Mouse (Mus musculus) embryonic stem cell, embryonic (primary cell): ENCODE measurements around the gene Ust.

Experiments used
- CTCF ChIA-PET, 4 experiments: fragments of 300-600 bp in 2 of 4; fragments of 350-600 bp in 2 of 4; sonication (Branson Sonifier 250); formaldehyde crosslinking; loops; one replicate each; lab custom pipeline; 2022; ENCODE audit warnings: inconsistent platforms in 2 of 4; lab: Charles Lee
- POLR2A ChIA-PET, 4 experiments: fragments of 300-600 bp in 2 of 4; fragments of 350-600 bp in 2 of 4; sonication (Branson Sonifier 250); formaldehyde crosslinking; loops; one replicate each; lab custom pipeline; 2022; ENCODE audit warnings: antibody characterized with exemption in 4 of 4, inconsistent platforms in 1 of 4; lab: Charles Lee

Gene Ust

GRCm38 (mm10) chr10:8212611-8213226, 305.9 kb downstream of the Ust start:
- ChIA-PET CTCF (no interaction called here), POLR2A (interaction anchor here in 1 of 4 experiments (0.6 to 1.2 kb wide), 2 partner anchors 12 to 496 kb away, joined by 3 read pairs; no protein-coding TSS in a partner anchor)

GRCm38 (mm10) chr10:8211694-8212093, 306.9 kb downstream of the Ust start:
- POLR2A ChIA-PET: interaction anchor here in 1 of 4 experiments (0.7 kb wide), 1 partner anchor 10 kb away, joined by 3 read pairs; no protein-coding TSS in a partner anchor
- CTCF ChIA-PET: no interaction called here

- CTCF ChIA-PET: no interaction called here
- POLR2A ChIA-PET: no interaction called here
Observed at GRCm38 (mm10) chr10:8210366-8210765, 308.3 kb downstream of the Ust start.

GRCm38 (mm10) chr10:8207358-8207757, 311.3 kb downstream of the Ust start:
- CTCF ChIA-PET: no interaction called here
- POLR2A ChIA-PET: no interaction called here

GRCm38 (mm10) chr10:8203681-8204080, 314.9 kb downstream of the Ust start:
- POLR2A ChIA-PET: interaction anchor here in 2 of 4 experiments (0.7 kb wide), 4 partner anchors 30 to 478 kb away, joined by 3 to 7 read pairs (median 3); partner anchors contain the start of gene Katna1 (in 1 of the 2)
- CTCF ChIA-PET: interaction anchor here in 1 of 4 experiments (0.6 kb wide), 1 partner anchor 571 kb away, joined by 4 read pairs; no protein-coding TSS in a partner anchor

DNA sequence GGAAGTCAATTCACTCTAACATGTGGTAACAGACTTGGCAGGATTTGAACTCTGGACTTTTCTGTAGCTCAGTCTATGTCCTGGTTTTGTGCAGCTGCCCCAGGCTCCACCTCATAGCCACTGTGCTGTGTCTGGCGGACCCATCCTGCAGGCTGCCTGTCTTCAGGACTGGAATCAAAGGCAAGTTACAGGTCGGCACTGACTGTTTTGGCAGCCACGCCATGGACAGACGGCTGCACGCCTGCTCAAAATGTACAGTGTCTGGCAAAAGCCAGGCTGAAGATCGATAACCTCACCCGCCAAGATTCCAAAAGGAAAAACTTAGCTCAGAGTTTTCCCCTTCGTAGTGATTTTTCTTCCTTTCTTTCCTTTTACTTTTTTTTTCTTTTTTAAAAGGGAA, 318.8 kb downstream of the Ust start:
- POLR2A ChIA-PET: interaction anchor here in 1 of 4 experiments (1.3 kb wide), 1 partner anchor 14 kb away, joined by 3 read pairs; no protein-coding TSS in a partner anchor
- CTCF ChIA-PET: interaction anchor here in 1 of 4 experiments (0.9 kb wide), 1 partner anchor 42 kb away, joined by 3 read pairs; no protein-coding TSS in a partner anchor

DNA sequence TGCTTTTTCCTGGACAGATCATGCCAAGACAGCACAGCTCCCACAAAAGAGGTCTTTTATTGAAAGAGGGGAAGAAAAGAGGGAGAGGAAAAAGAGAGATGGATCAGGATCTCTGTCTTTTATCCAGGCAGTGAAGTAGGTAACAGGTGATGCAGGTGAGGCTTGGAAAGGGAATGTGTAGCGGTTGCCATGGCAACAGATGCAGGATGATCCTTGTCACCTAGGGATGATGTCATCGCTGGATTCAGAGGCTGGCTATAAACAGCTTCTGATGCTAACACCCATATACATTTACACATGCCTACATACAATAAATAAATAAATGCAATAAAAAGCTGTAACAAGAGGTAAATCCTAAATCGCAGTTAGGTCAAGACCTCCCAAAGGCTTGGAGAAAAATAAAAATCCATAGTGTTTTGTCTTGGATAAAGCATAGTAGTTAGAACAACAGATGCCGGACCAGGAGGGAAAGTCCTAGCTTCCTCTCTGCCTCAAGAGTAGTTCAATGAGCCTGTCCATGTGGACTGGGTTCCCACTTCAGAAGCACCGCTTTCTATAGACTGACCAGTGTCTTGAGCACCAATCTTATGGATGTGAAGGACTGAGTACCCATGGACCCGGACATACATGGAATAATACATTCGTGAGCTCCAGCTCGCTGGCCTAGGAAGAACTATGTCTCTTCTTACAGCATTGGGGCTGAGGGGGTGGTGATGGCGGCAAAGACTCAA, 319.4 kb downstream of the Ust start:
- CTCF ChIA-PET: interaction anchor here in 2 of 4 experiments (0.6 to 0.9 kb wide), 2 partner anchors 43 to 562 kb away, joined by 3 to 19 read pairs; no protein-coding TSS in a partner anchor
- POLR2A ChIA-PET: interaction anchor here in 1 of 4 experiments (0.5 kb wide), 1 partner anchor 253 kb away, joined by 3 read pairs; no protein-coding TSS in a partner anchor

DNA sequence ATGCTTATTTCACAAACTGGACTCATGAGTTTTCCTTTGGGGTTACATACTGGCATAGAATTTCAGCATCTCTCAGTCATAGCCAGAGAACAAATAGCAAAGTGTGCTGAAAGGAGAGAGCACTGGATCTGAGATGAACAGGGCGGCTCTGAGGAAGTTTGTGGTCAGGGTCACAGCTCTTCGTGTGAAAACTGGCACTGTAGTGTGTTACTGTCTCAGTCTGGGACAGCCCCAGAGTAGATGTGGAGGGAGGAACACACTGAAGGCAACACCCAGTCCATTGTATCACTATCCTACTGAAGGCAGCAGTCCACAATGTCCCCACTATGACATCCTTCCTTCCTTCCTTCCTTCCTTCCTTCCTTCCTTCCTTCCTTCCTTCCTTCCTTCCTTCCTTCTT, 321.0 kb downstream of the Ust start:
- POLR2A ChIA-PET: no interaction called here
- CTCF ChIA-PET: no interaction called here

GRCm38 (mm10) chr10:8196300-8196699, 322.3 kb downstream of the Ust start:
- CTCF ChIA-PET: interaction anchor here in 3 of 4 experiments (0.6 to 1.7 kb wide), 30 partner anchors 9 to 863 kb away, joined by 3 to 9 read pairs (median 4); no protein-coding TSS in a partner anchor
- POLR2A ChIA-PET: interaction anchor here in 2 of 4 experiments (1.1 to 1.5 kb wide), 2 partner anchors 225 to 240 kb away, joined by 3 to 5 read pairs; no protein-coding TSS in a partner anchor

- CTCF ChIA-PET: interaction anchor here (0.5 to 1.7 kb wide), 31 partner anchors 8 to 863 kb away, joined by 3 to 9 read pairs (median 4); no protein-coding TSS in a partner anchor
- POLR2A ChIA-PET: interaction anchor here in 2 of 4 experiments (1.1 to 1.5 kb wide), 2 partner anchors 225 to 239 kb away, joined by 3 to 5 read pairs; no protein-coding TSS in a partner anchor
Observed at GRCm38 (mm10) chr10:8195730-8196129, 322.9 kb downstream of the Ust start.

DNA sequence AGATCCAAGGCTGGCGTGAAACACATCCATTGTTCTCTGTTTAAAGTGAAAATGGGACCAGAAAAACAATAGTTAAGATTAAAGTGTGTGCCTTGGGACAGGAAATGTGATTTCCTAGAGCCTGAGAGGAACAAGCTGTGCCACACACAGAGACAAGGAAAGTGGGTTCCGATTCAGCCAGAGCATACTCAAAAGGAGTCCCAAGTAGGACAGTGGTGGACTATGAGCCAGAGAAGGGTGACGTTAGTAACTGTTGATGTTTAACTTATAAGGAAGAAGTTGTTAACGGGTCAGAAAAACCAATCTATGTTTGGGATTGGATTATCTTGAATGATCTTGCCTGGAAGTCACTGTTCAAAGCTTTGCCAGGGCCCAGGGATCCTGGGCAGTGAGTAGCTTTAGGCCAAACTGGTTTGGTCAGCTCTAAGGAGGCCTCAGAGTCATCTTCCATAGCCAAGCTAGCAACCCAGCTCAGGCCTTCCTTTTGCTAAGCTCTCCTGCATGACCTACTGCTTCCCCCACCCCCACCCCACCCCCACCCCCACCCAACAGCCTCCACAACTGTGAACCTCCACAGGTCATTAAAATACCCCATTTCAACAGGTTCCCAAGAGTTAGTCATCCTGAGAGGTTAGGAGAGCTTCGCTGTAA, 329.2 kb downstream of the Ust start:
- ChIA-PET POLR2A (interaction anchor here in 1 of 4 experiments (1.2 kb wide), 1 partner anchor 13 kb away, joined by 3 read pairs; no protein-coding TSS in a partner anchor), CTCF (interaction anchor here in 1 of 4 experiments (0.8 kb wide), 1 partner anchor 323 kb away, joined by 7 read pairs; no protein-coding TSS in a partner anchor)

DNA sequence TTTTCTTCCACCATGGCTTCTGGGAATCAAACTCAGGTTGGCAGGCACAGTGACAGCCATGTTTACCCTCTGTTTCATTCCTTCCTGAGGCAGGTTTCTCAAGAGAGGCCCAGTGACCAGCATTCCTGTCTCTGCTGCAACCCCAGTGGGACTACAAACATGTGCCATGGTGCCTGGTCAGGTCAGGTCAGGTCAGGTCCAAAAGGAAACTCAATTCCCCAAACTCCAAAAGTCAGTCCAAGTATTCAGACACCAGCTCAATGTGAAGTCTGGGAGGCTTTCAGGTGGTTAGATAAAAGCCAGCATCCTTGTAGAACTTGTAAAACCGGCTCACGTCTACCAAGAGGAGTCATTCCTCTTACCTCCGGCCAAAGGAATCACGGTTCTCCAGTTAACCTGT, 333.0 kb downstream of the Ust start:
- ChIA-PET CTCF (no interaction called here), POLR2A (no interaction called here)

DNA sequence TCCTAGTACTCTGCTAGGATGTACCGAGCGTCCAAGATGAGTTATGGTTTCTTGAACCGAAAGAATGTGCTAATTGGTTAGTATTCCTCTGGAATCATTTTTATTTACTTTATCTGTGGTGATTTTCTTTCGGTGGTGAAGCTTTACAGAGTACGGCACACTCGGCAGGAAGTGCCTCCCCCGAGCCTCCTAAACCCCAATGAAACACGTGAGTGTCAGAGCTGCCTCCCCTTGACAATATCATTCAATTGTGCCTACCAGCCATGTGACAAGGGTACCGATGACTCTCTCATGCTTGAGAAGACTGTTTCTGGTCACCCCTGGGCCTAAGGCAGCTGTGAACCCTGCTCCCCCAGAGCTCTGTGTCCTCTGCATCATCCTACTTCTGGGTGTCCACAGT, 333.9 kb downstream of the Ust start:
- ChIA-PET CTCF (no interaction called here), POLR2A (interaction anchor here in 1 of 4 experiments (1.0 kb wide), 1 partner anchor 11 kb away, joined by 4 read pairs; no protein-coding TSS in a partner anchor)

DNA sequence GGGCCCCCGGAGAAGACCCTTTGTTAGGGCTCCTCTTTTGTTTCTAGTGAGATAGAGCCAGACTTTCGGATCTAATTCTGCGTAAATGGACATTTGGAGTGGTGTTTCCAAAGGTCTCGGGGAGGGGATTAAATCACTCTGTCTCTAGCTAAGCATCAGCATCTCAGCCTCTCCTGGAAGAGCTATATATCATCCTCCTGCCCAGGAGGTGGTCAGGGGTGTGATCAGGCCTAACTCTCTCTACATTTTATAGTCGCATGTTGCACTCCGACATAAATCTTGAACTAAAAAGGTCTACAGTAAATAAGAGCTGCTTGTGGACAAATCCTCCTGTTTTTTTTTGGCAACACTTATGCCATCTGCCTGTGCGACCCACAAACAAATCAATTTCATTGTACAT, 335.5 kb downstream of the Ust start:
- ChIA-PET POLR2A (no interaction called here), CTCF (interaction anchor here in 1 of 4 experiments (0.5 kb wide), 1 partner anchor 191 kb away, joined by 4 read pairs; no protein-coding TSS in a partner anchor)

- POLR2A ChIA-PET: no interaction called here
- CTCF ChIA-PET: interaction anchor here in 1 of 4 experiments (0.7 kb wide), 1 partner anchor 14 kb away, joined by 3 read pairs; no protein-coding TSS in a partner anchor
Observed at GRCm38 (mm10) chr10:8181596-8182185, 336.9 kb downstream of the Ust start.

GRCm38 (mm10) chr10:8177618-8178017, 341.0 kb downstream of the Ust start:
- ChIA-PET CTCF (interaction anchor here in 2 of 4 experiments (0.5 to 1.0 kb wide), 3 partner anchors 18 to 484 kb away, joined by 3 read pairs; no protein-coding TSS in a partner anchor), POLR2A (interaction anchor here in 1 of 4 experiments (1.0 kb wide), 1 partner anchor 232 kb away, joined by 3 read pairs; no protein-coding TSS in a partner anchor)

DNA sequence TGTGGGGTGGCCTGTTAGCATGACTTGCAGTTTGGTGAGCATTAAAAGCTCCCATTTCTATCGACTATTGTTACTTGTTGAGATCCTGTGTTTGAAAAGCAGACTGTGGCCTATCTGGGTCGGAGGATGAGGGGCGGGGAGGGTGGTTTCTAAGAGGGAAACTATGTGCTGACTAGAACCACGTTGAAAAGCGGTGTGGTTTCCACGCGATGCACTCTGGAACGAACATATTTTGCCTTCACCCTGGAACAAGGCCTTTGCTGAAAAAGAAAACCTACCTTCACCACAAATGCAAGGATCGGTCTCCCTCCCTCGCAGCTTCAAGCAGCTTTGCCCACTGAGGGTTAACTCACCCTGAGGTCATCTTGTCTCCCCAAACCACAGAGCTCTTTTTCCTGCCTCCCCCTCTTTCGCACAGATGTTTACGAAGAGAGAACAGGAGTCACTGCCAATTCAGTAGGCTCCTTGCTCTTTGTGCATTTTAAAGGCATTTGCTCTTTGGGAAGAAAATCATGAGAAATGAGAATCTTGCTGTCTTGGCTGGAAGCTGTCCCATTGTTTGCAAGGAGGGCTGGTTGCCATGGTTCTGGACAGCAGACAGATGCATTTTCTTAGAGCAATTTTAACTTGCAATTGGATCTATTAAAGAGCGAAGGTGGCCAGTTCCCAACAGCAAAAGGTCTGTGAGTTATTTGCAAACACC, 342.1 kb downstream of the Ust start:
- CTCF ChIA-PET: interaction anchor here in 1 of 4 experiments (1.0 kb wide), 1 partner anchor 20 kb away, joined by 4 read pairs; no protein-coding TSS in a partner anchor
- POLR2A ChIA-PET: interaction anchor here in 1 of 4 experiments (1.1 kb wide), 1 partner anchor 62 kb away, joined by 4 read pairs; no protein-coding TSS in a partner anchor
